Mouse (Mus musculus): ENCODE data around the gene Cdon.

DNA sequence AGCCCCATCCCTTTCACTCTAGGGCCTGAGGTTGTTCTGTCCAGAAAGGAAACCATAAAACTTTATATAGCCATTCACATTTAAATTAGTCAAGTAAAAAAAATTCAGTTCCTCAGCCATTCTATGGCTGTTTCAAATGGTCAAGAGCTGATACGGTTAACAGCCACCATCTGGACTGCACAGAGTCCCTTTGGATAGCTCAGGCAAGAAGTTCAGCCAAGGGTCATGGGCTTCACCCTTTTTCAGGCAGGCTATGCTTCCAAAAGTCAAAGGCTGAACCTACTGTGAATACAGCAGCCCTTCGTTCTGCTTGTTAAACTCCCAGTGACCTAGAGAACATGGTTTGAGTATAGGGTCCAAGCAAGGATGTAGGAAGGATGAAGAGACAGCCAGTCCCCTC, 123.7 kb downstream of the Cdon start:
- no peak for TF ChIP-seq CTCF (IDR thresholded peaks at IDR 0.05; ENCODE audit: low read depth)
- no peak for TF ChIP-seq EP300 (IDR thresholded peaks at IDR 0.05; ENCODE audit: low read depth)
